Mouse (Mus musculus): ENCODE results near the gene Npas1. TPM values are rescaled to one million over a fixed set of nuclear protein-coding genes. Genes with fewer than 3 reads are reported as not detected.

Npas1 gene
- not detected in 2 replicates for polyA plus RNA-seq (2012; rRNA removed)

GRCm38 (mm10) chr7:16477628-16478027 lies at the start of gene Npas1:
TSS of gene Npas1 (minus strand) at chr7:16477728.

GRCm38 (mm10) chr7:16452587-16453073 lies 24.9 kb downstream of the Npas1 start, which contains the start of gene Tmem160:
TSS of gene Tmem160 (plus strand) at chr7:16452779.

Other genes starting within 250 kb of the Npas1 start
- 0.48 and 0.58 TPM in 2 replicates for gene C5ar2, start 233.6 kb downstream of the Npas1 start, polyA plus RNA-seq (2012; rRNA removed)
- gene C5ar1, start 218.2 kb downstream of the Npas1 start, polyA plus RNA-seq (2012; rRNA removed): 1.0 and 1.2 TPM in 2 replicates
- gene Inafm1, start 204.1 kb downstream of the Npas1 start, polyA plus RNA-seq (2012; rRNA removed): 7.1 and 7.5 TPM in 2 replicates
- gene Ccdc9, start 190.9 kb downstream of the Npas1 start, polyA plus RNA-seq (2012; rRNA removed): 30.7 and 30.8 TPM in 2 replicates
- 2.8 and 3.9 TPM in 2 replicates for gene Bbc3, start 169.3 kb downstream of the Npas1 start, polyA plus RNA-seq (2012; rRNA removed)
- 55.8 and 65.0 TPM in 2 replicates for gene Sae1, start 89.9 kb downstream of the Npas1 start, polyA plus RNA-seq (2012; rRNA removed)
- gene Zc3h4, start 76.8 kb downstream of the Npas1 start, polyA plus RNA-seq (2012; rRNA removed): 14.1 and 15.2 TPM in 2 replicates
- 18.1 and 20.4 TPM in 2 replicates for gene Tmem160, start 24.9 kb downstream of the Npas1 start, polyA plus RNA-seq (2012; rRNA removed)
- 2.1 and 2.3 TPM in 2 replicates for gene Arhgap35, start 137.3 kb upstream of the Npas1 start, polyA plus RNA-seq (2012; rRNA removed)
- gene Ceacam15, start 198.0 kb upstream of the Npas1 start, polyA plus RNA-seq (2012; rRNA removed): not detected in 2 replicates
- gene Ceacam9, start 244.2 kb upstream of the Npas1 start, polyA plus RNA-seq (2012; rRNA removed): not detected in 2 replicates

All from liver, embryonic 14 days (tissue).